Mouse (Mus musculus): ENCODE results near the gene Plk5.

DNA sequence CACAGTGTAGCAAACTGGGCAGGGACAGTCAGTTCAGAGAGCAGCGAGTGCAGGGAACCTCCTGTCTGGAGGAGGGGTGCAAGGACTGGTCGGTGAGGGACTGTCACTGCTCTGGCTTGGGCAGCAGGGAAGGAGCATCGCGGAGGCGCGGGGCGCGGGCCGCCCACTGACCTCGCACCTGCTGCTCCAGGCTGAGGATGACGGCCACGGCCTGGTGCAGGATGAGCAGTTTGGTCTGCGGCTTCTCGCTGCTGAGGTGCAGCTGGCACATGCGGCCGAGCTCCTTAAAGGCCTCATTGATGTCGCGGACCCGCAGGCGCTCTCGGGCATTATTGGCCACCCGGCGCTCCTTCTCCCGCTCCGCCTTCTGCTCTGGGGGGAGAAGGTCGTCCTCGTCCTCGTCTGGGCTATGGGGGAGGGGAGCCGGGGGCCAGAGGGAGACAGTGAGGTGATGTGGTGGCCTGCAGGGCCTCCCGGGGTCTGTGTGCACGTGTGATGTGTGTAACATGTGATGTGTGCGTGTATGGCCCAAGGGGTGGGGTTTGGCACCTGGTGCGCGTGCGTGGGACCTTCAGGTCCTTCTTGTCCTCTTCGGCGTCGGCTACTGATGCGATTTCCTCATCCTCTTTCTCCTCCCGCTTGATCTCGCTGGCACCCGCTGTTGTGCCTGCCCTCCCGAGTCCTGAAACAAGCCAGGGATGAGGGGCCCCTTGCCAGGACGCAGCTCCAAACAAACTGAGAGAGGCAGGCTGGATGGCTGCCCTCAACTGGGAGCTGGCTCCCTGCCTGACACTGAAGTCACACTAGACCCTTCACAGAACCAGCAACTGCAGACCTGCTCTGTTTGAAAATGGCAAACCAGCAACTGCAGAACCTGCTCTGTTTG is 56.6 kb downstream of the Plk5 start:
- TF ChIP-seq POLR2A (IDR thresholded peaks at IDR 0.05; ENCODE audit: extremely low read depth, insufficient read depth, low read length) (no peak), CTCF (IDR thresholded peaks at IDR 0.05; ENCODE audit: low read depth, low read length) (no peak)
